Mouse (Mus musculus) ES-Bruce4 (cell line): ENCODE data around the gene Fam120a. TPM values are rescaled to one million over a fixed set of nuclear protein-coding genes. Genes with fewer than 3 reads are reported as not detected.

Experiments
- H3K27ac ChIP-seq: 2 replicates; pipeline ENCODE4 v1.5.1; 2012; ENCODE audit warnings: low read length, inconsistent platforms; ENCODE audit not compliant: insufficient read depth
- H3K27me3 ChIP-seq: 2 replicates; pipeline ENCODE4 v1.6.1; 2012; ENCODE audit warnings: mild to moderate bottlenecking, low read length, inconsistent platforms; ENCODE audit not compliant: control insufficient read depth, poor library complexity, insufficient read depth, severe bottlenecking
- H3K36me3 ChIP-seq: 2 replicates; pipeline ENCODE4 v1.6.1; 2012; ENCODE audit warnings: inconsistent platforms, mild to moderate bottlenecking, low read length, moderate library complexity; ENCODE audit not compliant: control insufficient read depth, poor library complexity, insufficient read depth, severe bottlenecking
- H3K4me1 ChIP-seq: one replicate; pipeline ENCODE4 v1.8.1; 2011; ENCODE audit warnings: low read length; ENCODE audit not compliant: control insufficient read depth, insufficient read depth
- H3K4me3 ChIP-seq: 2 replicates; pipeline ENCODE4 v1.5.1; 2011; ENCODE audit warnings: low read depth, mild to moderate bottlenecking, low read length
- H3K9ac ChIP-seq: 2 replicates; pipeline ENCODE4 v1.6.1; 2012; ENCODE audit warnings: low read depth, mild to moderate bottlenecking, inconsistent platforms; ENCODE audit not compliant: poor library complexity, severe bottlenecking
- H3K9me3 ChIP-seq: replicated peaks from 2 replicates; pipeline ENCODE4 v1.6.1; 2012; ENCODE audit warnings: mild to moderate bottlenecking, low read length, inconsistent platforms; ENCODE audit not compliant: control insufficient read depth, poor library complexity, insufficient read depth, severe bottlenecking
- CTCF ChIP-seq: IDR thresholded peaks from one replicate; pipeline ENCODE4 v1.8.1; 2011; ENCODE audit warnings: low read depth, low read length
- EP300 ChIP-seq: IDR thresholded peaks from 2 replicates; pipeline ENCODE4 v1.6.1; 2011; ENCODE audit warnings: low read depth, low read length; ENCODE audit not compliant: insufficient read depth
- POLR2A ChIP-seq: IDR thresholded peaks from one replicate; pipeline ENCODE4 v1.8.1; 2011; ENCODE audit warnings: low read length; ENCODE audit not compliant: insufficient read depth
- polyA plus RNA-seq: library from polyadenylated mRNA; stranded (reverse); fragments of >200 nt; gene quantifications from 2 replicates; pipeline ENCODE4 v1.2.4, GENCODE M21; 2011; ENCODE audit warnings: low read depth; ENCODE audit not compliant: missing spikeins, insufficient read depth, insufficient read length

Gene Fam120a
- polyA plus RNA-seq, 1 experiment, result 96.4 TPM

DNA sequence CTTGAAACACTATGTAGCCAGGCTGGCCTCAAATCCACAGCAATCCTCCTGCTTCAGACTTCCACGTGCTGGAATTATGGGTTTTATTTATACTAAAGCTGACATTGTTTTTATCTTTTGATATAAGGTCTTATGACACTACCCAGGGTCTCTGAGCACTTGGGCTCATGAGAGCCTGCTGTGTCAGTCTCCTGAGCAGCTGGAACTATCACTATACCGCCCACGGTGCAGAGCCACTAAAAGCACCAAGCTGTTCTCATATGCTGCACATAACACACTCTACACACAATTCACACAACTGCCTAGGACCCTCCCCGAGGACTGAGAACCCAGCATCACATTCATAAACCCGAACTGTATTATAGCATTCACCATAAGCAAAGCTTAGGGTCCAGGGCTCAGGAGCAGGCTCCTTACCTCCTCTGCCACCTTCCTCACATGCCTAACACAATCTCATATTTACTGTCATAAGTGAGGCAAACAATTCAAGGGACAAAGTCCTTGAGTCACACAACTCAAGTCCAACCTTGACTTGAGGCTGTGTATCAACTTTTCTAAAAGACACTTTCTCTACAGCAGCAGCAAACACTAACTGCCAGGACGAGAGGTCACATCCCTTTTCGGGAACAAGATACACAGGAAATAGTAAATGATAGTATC, 47.9 kb downstream of the Fam120a start:
- no peak overlapping the region for H3K4me3 ChIP-seq
- no peaks in the 10 kb centered on the region for H3K27me3 ChIP-seq
- no peaks in the 10 kb centered on the region for H3K4me1 ChIP-seq
- H3K27ac ChIP-seq, result no peak overlapping the region
- no peak for TF ChIP-seq EP300
- no peak for TF ChIP-seq POLR2A
- TF ChIP-seq CTCF, result no peak
- H3K9ac ChIP-seq, result no peak overlapping the region
- H3K9me3 ChIP-seq, result no peaks in the 10 kb centered on the region
- H3K36me3 ChIP-seq, result peaks cover 47% of the 10 kb centered on the region

DNA sequence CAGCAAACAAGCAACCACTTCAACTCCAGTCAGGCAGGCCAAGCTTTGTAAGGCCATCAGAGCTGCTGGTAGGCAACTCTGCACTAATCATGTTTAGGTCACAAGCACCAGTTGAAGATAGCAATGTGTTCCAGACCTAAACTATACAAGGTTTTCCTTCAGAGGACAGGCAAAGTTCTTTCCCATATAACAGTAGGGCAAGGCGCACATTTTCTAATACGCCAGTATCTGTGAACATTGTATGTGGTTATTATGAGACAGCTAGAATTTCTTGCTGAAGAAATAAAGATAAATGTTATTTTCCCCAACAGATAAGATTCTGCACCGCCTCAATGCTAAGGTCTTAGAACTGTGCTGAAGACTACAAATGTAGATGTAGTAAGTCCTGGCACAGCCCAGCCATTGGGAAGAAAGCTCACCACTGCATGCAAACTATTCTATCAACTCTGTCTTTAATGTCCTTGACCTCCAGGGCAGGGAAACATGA, 50.7 kb downstream of the Fam120a start:
- Histone ChIP-seq H3K4me3 (no peak overlapping the region), H3K4me1 (no peaks in the 10 kb centered on the region), H3K27me3 (no peaks in the 10 kb centered on the region), H3K36me3 (peaks cover 56% of the 10 kb centered on the region), H3K9ac (no peak overlapping the region), H3K9me3 (no peaks in the 10 kb centered on the region), H3K27ac (no peak overlapping the region)
- TF ChIP-seq POLR2A, result no peak
- no peak for TF ChIP-seq CTCF
- no peak for TF ChIP-seq EP300

DNA sequence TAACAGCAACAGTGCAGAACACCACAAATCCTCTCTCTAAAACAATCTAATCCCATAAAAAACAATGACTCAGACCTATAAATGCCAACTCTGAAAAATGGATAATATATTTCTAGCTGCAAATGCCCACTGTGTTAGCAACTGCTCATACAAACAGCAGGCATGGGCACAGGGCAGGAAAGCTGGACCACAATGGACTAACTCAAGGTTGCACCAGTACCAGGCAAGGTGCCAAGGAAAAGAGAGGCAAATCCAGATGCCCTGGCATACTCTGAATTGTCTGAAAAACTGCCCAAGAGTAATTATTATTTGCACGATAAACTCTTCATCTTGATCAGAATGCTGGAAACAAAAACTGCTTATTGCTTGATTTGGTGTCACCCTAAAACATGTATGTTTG, 54.1 kb downstream of the Fam120a start:
- TF ChIP-seq CTCF (no peak), EP300 (no peak), POLR2A (no peak)
- Histone ChIP-seq H3K4me1 (no peaks in the 10 kb centered on the region), H3K27ac (no peak overlapping the region), H3K36me3 (peaks cover 48% of the 10 kb centered on the region), H3K9me3 (no peaks in the 10 kb centered on the region), H3K4me3 (no peak overlapping the region), H3K27me3 (no peaks in the 10 kb centered on the region), H3K9ac (no peak overlapping the region)

DNA sequence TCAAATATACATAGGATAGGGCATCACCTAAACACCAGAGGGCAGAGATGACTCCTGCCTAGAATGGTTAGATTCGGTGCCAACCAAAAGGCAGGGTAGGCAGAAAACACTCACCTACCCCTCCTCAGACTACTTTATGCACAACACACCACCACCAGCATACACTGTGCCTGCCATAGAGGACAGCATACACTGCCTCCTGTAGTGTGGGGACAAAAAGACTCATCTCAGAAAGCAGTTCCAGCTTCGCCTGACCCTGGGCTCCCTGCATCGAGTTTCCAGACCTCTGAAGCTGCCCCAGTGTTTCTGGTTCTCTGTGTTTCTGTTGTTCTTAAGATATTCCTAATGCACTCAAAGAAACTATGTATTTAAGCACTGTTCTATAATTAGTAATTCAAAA, 54.7 kb downstream of the Fam120a start:
- Histone ChIP-seq H3K9me3 (no peaks in the 10 kb centered on the region), H3K36me3 (peaks cover 48% of the 10 kb centered on the region), H3K27me3 (no peaks in the 10 kb centered on the region), H3K27ac (no peak overlapping the region), H3K9ac (no peak overlapping the region), H3K4me3 (no peak overlapping the region), H3K4me1 (no peaks in the 10 kb centered on the region)
- TF ChIP-seq EP300, result no peak
- TF ChIP-seq CTCF, result no peak
- TF ChIP-seq POLR2A, result no peak

DNA sequence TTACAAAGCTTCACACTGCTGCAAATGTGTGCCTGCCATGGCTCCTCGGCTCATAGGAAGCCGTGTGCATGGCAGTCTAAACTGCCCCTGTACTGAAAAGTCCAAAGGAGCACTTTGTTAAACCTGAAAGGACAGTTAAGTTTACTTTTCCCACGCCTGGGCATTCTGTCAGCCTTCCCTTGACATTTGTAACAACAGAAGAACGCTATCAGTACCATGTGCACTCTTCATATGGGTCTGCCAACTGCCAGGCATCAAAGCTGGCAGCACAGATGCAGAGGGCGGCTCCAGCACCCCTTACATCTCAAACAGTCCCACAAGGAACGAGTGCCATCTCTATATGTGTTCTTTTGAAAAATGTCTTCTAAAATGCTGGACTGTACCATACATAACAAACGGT, 56.4 kb downstream of the Fam120a start:
- TF ChIP-seq CTCF (no peak), EP300 (no peak), POLR2A (no peak)
- no peaks in the 10 kb centered on the region for H3K4me1 ChIP-seq
- no peaks in the 10 kb centered on the region for H3K27me3 ChIP-seq
- no peak overlapping the region for H3K4me3 ChIP-seq
- no peaks in the 10 kb centered on the region for H3K9me3 ChIP-seq
- H3K9ac ChIP-seq, result no peak overlapping the region
- peaks cover 38% of the 10 kb centered on the region for H3K36me3 ChIP-seq
- H3K27ac ChIP-seq, result no peak overlapping the region

DNA sequence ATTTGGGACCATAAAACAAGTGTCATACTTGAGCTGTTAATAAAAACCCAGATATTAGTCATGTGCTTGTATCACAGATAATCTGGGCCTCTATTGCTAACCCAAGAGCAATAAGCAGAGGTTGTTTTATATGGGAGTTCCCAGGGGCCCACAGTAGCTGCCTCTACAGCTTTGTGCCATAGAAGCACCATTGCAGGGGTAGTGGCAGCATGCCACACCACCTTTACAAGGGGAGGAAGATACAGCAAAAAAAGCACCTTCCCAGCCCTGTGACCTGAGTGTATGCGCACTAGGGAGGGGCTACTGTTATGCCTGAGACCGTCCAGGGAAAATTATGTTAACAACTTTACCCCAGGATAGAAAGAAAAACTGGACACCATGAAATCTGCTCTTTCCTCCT, 62.4 kb downstream of the Fam120a start:
- Histone ChIP-seq H3K27ac (no peak overlapping the region), H3K9ac (no peak overlapping the region), H3K9me3 (no peaks in the 10 kb centered on the region)

More for the DNA sequence above, 62.4 kb downstream of the Fam120a start:
- no peak for TF ChIP-seq POLR2A
- no peak for TF ChIP-seq EP300
- no peak for TF ChIP-seq CTCF
- Histone ChIP-seq H3K4me1 (no peaks in the 10 kb centered on the region), H3K36me3 (peaks cover 46% of the 10 kb centered on the region), H3K27me3 (no peaks in the 10 kb centered on the region), H3K4me3 (no peak overlapping the region)
